Mouse (Mus musculus) frontal cortex, postnatal 10 days (tissue): Measurements from ENCODE around the gene Cnpy3.

Source experiments
- DNase-seq, 2 experiments: peaks; one replicate each; pipeline ENCODE4 v3.0.0; 2022; ENCODE audit warnings: low spot score in 2 of 2, mixed read lengths in 1 of 2

Cnpy3 gene

DNA sequence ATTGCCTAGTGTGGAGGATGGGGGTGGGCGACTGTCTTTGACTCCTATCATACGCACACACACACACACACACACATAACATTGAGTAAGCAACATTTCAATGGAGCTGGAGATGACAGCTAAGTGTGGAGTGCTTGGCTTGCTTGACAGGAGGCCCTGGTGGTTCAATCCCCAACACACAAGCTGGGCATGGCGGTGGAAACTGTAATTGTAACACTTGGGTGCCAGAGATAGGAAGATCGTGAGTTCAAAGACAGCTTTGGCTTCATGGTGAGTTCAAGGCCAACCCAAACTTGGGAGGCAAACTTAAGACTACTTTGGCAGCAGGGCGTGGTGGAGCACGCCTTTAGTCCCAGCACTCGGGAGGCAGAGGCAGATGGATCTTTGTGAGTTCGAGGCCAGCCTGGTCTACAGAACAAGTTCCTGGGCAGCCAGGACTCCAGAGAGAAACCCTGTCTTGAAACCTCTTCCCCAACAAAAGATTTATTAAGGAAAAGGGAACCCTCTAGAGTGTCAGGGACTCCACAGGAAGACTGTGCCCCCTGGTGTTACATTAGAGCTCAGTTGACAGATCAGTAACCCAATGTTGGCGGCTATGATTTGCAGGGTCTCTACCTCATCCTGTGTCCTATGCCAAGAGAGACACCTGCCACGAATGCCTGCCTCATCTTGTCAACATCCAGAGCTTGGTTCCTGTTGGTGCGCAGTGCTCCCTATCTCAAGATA, 37.1 kb downstream of the Cnpy3 start:
- no peak for DNase-seq

DNA sequence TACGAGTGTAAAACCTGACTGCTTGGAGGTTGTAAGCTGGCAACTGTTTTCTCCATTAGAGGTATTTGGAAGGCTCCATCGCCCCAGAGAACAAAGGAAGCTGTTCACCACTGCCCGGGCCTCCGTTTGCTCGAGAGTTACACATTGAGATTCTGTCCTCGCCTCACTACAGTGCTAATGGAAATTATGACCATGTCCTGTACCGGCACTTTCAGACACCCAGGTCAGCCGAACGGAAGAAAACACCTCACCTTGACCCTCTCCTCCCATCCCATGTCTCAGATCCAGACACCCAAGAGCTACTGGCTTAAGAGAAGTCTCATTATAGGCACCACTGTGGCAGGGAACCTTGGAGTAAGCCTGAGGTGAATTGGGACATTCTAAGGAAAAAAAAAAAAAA, 38.2 kb downstream of the Cnpy3 start:
- DNase-seq, result no peak

GRCm38 (mm10) chr17:46712442-46712841, 39.6 kb downstream of the Cnpy3 start:
- no peak for DNase-seq

DNA sequence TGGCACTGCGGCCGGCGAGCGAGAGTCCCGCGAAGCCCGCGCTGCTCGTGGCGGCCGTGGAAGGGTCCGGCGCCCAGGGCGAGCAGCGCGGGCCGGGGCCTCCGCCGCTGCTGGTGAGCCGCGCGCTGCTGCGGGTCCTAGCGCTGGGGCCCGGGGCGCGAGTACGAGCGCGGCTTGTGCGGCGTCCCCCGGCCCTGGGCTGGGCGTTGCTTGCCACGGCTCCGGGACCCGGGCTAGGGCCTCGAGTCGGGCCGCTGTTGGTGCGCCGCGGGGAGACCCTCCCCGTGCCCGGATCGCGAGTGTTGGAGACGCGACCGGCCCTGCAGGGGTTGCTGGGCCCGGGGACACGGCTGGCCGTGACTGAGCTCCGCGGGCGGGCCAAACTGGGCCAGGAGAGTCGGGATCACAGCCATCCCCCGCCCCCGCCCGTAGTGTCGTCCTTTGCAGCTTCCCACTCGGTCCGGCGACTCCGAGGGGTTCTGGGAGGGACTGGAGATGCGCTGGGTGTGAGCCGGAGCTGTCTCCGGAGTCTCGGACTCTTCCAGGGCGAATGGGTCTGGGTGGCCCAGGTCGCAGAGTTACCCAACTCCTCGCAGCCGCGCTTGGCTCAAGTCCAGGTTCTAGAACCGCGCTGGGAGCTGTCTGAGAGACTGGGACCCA, 40.3 kb downstream of the Cnpy3 start:
- DNase-seq, result peak in 1 of 2 experiments; percentile 34

GRCm38 (mm10) chr17:46710959-46711597, 40.9 kb downstream of the Cnpy3 start, which contains the start of gene Pex6:
Gene Pex6, plus strand, starts transcription at chr17:46711463.
- DNase-seq, result peak; percentile 87 to 88

DNA sequence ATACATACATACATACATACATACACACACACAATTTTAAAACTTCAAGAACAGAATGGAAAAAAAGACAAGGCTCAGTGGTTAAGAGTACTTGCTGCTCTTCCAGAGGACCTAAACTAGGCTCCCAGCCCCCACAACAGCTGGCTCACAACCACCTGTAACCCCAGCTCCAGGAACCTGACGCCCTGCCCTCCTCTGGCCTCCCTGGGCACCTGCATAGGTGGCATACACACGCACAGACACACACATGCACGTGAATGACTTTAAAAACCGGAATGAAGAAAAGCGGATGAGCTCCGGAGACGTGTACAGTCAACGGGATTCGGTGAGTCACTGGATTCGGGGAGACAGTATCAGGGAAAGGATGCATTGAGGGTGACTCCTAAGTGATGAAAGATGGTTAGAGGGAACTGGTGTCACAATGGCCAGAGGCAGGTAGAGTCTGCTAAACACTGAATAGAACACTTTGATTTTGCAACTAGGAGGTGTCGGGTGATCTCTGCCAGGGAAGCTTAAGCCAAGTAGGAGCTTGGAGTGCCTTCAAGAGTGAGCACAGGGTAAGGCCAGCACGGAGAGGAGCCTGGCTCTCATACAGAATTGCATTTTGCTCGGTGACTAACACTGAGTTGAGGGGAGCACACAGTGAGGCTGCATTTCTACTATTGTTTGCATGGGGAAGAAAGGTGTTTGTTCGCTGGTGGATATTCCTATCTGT, 45.5 kb downstream of the Cnpy3 start:
- no peak for DNase-seq

DNA sequence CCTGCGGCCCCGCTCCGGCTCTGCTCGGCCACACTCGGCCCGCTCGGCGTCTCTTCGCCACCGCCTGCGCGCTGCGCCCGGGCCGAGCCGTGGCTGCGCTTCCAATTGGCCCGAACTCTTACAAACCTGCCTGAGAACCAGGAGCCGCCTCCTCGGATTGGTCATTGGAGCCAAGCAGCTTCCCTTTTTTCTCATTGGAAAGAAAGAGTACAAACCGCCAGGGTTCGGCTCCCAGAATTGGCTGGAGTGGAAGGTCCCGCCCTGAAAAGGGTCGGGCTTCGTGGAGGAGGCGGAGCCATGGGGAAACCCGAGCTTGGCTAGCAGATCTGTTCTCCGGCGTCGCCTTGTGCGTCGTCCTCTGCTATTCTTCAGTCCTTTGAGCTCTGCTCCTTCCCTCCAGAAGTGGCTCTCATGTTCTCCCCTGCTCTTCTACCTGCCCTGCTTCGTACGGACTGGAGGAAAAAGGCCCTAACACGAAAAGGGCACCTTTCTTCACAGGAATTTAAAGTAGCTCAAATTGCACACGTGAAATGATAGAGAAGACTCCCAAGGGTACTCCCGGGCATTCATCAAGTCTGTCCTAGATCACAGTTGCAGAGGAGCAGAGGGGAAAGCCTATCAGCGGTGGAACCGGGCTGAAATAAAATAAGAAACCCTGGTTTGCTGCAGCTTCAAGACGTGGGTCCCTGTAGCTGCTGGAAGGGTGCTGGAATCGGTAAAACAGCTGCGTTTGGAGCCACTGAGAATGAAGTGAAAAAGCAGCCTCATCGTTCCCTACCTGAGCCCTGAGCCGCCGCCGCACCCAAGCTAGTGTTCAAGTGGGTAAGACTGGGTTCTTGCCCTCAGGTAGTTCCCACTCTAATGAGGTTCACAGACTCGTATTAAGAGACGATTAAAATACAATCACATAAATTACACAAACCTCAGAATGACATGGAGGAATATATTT, 46.9 kb downstream of the Cnpy3 start, which contains the start of gene Ppp2r5d:
Gene Ppp2r5d (minus strand): TSS at position 225 of the 949 bp plus-strand sequence.
- DNase-seq, result peak; percentile 96

- DNase-seq, result peak in 1 of 2 experiments; percentile 20
Measured at GRCm38 (mm10) chr17:46703971-46704886, 47.8 kb downstream of the Cnpy3 start.

DNA sequence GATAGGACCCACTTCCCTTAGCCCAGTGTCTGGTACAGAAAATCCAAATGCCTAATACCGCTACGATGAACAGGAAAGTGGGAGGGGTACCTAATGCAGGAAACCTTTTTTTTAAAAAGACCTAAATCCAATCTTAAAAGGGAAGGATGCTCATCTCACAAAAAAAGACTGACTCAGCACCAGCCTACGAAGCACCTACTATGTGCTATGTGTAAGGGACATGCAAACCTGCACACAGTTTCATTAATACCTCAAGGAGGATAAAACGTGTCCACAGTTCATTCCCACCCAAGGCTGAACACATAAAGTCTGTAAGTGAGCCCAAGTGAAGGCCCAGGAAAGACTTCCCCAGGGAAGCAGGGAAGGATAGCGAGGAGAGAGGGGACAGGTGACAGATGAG, 49.5 kb downstream of the Cnpy3 start:
- no peak for DNase-seq

DNA sequence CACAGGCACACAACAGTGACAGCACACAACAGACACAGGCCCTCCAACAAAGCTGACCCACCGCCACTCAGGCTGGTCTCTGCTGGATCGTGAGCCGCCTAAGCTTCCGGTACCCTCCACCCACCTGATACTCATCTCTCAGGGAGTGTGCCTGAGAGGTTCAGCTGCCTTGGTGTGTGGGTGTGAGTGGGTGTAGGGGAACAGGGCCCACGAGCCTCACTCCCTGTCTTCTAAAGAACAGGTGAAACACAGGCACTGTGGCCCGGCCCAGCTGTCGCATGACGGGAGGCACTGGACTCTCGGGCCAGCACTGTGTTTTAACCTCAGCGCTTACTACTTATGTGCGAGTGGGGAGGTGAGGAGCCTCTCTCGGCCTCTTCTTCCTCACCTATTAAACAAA, 49.9 kb downstream of the Cnpy3 start:
- no peak for DNase-seq

DNA sequence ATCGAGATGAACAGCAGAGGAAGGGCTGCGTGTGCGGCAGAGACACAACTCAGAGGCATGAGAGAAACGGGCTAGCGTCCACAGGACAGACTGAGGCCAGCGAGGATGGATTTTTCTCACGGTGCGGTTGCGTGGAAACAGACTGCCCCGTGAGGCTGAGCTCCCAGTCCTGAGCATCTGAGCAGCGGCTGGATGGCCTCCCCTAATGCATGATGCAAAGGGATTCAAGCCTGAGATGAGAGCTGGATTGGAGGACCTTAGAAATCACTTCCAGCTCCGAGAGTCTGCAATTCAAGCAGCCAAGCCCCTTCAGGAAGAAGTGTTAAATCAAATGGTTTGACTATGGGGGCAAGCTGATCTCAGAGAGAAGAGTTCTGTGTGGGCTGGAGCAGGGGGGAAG, 50.5 kb downstream of the Cnpy3 start:
- no peak for DNase-seq

- DNase-seq, result no peak
Measured at GRCm38 (mm10) chr17:46699912-46700311, 52.1 kb downstream of the Cnpy3 start.

- DNase-seq, result no peak
Measured at GRCm38 (mm10) chr17:46699245-46699644, 52.8 kb downstream of the Cnpy3 start.

DNA sequence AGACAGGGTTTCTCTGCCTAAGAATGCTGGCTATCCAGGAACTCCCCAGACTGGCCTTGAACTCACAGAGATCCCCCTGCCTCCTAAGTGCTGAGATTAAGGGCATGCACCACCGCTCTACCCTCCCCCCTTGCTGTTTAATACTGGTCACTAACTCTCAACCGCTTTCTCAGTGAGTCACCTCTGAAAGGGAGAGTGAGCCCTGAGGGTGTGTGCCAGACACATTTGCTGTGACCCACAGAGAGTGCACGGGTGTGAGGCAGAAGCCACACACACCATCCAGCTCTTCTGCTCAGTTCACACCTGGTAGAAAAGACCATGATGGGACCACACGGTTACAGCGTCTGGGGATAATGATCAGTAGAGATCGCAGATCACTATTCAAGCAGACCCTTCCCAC, 53.5 kb downstream of the Cnpy3 start:
- no peak for DNase-seq

GRCm38 (mm10) chr17:46694517-46695063, 57.4 kb downstream of the Cnpy3 start:
- DNase-seq, result no peak

DNA sequence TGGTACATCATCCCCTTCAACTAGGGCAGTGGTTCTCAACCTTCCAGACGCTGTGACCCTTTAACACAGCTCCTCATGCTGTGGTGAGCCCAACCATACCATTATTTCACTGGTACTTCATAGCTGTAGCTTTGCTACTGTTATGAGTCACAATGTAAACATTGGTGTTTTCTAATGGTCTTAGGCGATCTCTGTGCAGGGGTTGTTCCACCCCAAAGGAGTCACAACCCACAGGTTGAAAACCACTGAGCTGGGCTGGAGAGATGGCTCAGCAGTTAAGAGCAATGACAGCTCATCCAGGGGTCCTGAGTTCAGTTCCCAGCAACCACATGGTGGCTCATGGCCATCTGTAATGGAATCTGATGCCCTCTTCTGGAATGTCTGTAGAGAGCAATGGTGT, 60.6 kb downstream of the Cnpy3 start:
- DNase-seq, result no peak

DNA sequence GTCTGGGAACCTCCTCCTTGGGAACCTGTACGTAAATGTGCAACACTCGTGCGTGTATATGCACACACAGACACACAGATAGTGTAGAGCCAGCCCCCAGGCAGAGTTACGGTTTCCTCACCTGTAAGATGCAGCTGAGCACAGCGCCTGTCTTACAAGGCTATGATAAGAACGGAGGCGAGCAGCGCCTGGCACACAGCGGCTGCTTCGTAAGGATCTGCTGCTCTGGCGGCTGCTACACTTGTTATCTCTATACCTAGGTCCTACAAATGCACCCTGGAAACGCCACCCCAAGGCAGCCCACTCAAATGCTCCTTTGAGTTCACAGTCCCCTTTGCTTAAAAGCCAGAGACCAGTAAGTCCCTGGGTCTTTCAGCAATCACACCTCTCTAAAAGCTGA, 61.3 kb downstream of the Cnpy3 start:
- DNase-seq, result no peak

DNA sequence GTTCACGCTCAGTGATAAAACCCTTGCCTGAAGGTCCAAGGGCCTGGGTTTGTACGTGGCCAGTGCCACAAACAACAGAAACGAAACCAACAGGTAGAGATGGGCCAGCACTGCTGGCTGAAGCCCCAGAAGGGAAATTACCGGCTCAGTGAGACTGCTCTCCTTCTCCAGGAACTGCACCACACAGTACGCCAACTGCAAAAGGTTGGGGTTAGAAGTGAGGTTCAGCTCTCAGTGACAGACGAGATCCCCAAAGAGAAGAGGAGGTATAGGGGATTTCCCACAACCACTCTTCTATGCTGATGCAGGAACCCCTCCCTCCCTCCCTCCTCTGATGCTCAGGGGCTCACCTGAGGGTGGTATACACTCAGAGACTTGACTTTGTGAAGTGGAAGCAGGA, 66.1 kb downstream of the Cnpy3 start:
- no peak for DNase-seq
